Mouse (Mus musculus) liver, embryonic 16.5 days (tissue): ENCODE results near the gene Olfr56. TPM values are rescaled to one million over a fixed set of nuclear protein-coding genes. Genes with fewer than 3 reads are reported as not detected.

Experiments used
- ATAC-seq: fragments of 200-750 bp; cut with Nextera tagmentation; 2 replicates; pipeline ENCODE4 v1.8.0; 2017; ENCODE audit warnings: low read depth, mild to moderate bottlenecking, moderate number of reproducible peaks, moderate library complexity
- H3K27ac ChIP-seq: fragments of 300-500 bp; sonication (generic); 2 replicates; pipeline ENCODE4 v1.5.1; 2014; ENCODE audit warnings: mild to moderate bottlenecking, low read length
- H3K27me3 ChIP-seq: fragments of 300-500 bp; sonication (generic); 2 replicates; pipeline ENCODE4 v1.6.1; 2014; ENCODE audit warnings: low read depth, low read length, mixed read lengths; ENCODE audit not compliant: control insufficient read depth, insufficient read depth
- H3K36me3 ChIP-seq: fragments of 300-500 bp; sonication (generic); 2 replicates; pipeline ENCODE4 v1.6.1; 2014; ENCODE audit warnings: mild to moderate bottlenecking; ENCODE audit not compliant: control insufficient read depth, insufficient read depth
- H3K4me1 ChIP-seq: fragments of 300-500 bp; sonication (generic); 2 replicates; pipeline ENCODE4 v1.6.1; 2014; ENCODE audit warnings: low read depth, low read length, mixed read lengths; ENCODE audit not compliant: control insufficient read depth
- H3K4me2 ChIP-seq: fragments of 300-500 bp; sonication (generic); 2 replicates; pipeline ENCODE4 v1.6.1; 2014; ENCODE audit warnings: low read depth, low read length, mixed read lengths
- H3K4me3 ChIP-seq: fragments of 300-500 bp; sonication (generic); 2 replicates; pipeline ENCODE4 v1.5.1; 2014; ENCODE audit warnings: low read depth, mild to moderate bottlenecking, low read length
- H3K9ac ChIP-seq: fragments of 300-500 bp; sonication (generic); 2 replicates; pipeline ENCODE4 v1.6.1; 2014; ENCODE audit warnings: low read depth, low read length
- H3K9me3 ChIP-seq: fragments of 300-500 bp; sonication (generic); replicated peaks from 2 replicates; pipeline ENCODE4 v1.6.1; 2016; ENCODE audit warnings: low read length; ENCODE audit not compliant: control insufficient read depth
- WGBS: fragments of 180-500 bp; shearing (Covaris S2); extraction: QIAGEN DNeasy Blood & Tissue Kit; methylation state at CpG from one replicate; pipeline ENCODE4 v1.1.7; 2014; ENCODE audit not compliant: insufficient replicate concordance; 5-methylcytosine and 5-hydroxymethylcytosine counted together
- polyA plus RNA-seq: library from polyadenylated mRNA; unstranded; fragments of >200 nt; fragmentation: Nextera tagmentation; extraction: Ambion mirVana; gene quantifications from 2 replicates; pipeline ENCODE4 v1.2.1, GENCODE M21; 2015

The Olfr56 gene
- polyA plus RNA-seq, 1 experiment from 2014 or later: 0.07 TPM

DNA sequence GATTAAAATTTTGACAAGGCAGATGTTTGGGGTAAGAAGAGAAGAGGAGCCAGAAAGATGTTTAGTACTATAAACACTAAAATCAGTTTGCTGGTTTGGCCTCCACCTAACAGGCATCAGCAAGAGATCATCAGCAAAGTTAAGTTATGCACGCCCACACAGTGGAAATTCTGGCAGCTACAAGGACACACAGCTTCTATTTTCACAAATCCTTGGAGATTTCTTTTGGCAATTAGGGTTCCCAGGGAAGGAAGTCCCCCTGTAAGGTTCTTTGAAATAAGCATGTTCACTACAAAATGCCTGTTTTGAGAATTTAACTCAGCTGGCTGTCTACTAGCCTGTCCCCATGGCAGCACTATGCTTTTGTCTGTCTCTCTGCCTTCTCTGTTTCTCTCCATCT, 132.3 kb downstream of the Olfr56 start:
- H3K4me3 ChIP-seq: no peak overlapping the region
- no peaks in the 10 kb centered on the region for H3K9me3 ChIP-seq
- no peak overlapping the region for H3K4me2 ChIP-seq
- H3K27me3 ChIP-seq: no peaks in the 10 kb centered on the region
- no peak overlapping the region for H3K9ac ChIP-seq
- no peaks in the 10 kb centered on the region for H3K4me1 ChIP-seq
- H3K36me3 ChIP-seq: no peaks in the 10 kb centered on the region
- WGBS: 57% methylated on average over 1 of the region's 1 CpGs
- ATAC-seq: no peak
- H3K27ac ChIP-seq: no peak overlapping the region

GRCm38 (mm10) chr11:49112624-49113219, 134.0 kb downstream of the Olfr56 start:
- 64% methylated on average over 6 of the region's 6 CpGs for WGBS
- no peak overlapping the region for H3K9ac ChIP-seq
- H3K4me2 ChIP-seq: no peak overlapping the region
- H3K36me3 ChIP-seq: no peaks in the 10 kb centered on the region
- no peaks in the 10 kb centered on the region for H3K4me1 ChIP-seq
- no peaks in the 10 kb centered on the region for H3K9me3 ChIP-seq
- H3K27me3 ChIP-seq: no peaks in the 10 kb centered on the region
- H3K27ac ChIP-seq: no peak overlapping the region
- no peak for ATAC-seq
- no peak overlapping the region for H3K4me3 ChIP-seq

DNA sequence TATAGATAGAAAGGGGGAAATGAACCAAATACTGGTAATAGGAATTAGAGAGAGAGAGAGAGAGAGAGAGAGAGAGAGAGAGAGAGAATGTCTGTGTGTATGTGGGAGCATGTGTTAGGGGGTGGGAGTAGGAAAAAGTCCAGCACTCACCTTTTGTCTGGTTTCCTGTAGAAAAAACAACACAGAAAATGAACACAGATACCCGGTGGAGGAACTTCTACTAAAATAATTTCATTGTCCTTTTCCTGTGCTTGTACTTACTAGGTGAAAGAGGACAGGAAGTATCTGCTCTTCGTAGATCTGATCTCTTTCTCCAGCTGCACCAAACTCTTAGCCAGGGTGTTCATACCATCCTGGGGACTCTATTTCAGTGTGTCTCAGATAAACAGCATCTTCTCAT, 135.5 kb downstream of the Olfr56 start:
- H3K36me3 ChIP-seq: no peaks in the 10 kb centered on the region
- ATAC-seq: no peak
- no peak overlapping the region for H3K27ac ChIP-seq
- WGBS: 15% methylated on average over 2 of the region's 2 CpGs
- no peaks in the 10 kb centered on the region for H3K4me1 ChIP-seq
- no peak overlapping the region for H3K4me3 ChIP-seq
- H3K27me3 ChIP-seq: no peaks in the 10 kb centered on the region
- no peak overlapping the region for H3K4me2 ChIP-seq
- no peaks in the 10 kb centered on the region for H3K9me3 ChIP-seq
- H3K9ac ChIP-seq: no peak overlapping the region

- no peaks in the 10 kb centered on the region for H3K4me1 ChIP-seq
- ATAC-seq: no peak
- no peaks in the 10 kb centered on the region for H3K9me3 ChIP-seq
- H3K36me3 ChIP-seq: no peaks in the 10 kb centered on the region
- no peaks in the 10 kb centered on the region for H3K27me3 ChIP-seq
- no peak within 1 kb of the TSS for H3K27ac ChIP-seq
- H3K4me3 ChIP-seq: no peak within 1 kb of the TSS
- H3K9ac ChIP-seq: no peak within 1 kb of the TSS
- no peak within 1 kb of the TSS for H3K4me2 ChIP-seq
These were observed 136.1 kb downstream of the Olfr56 start, which contains the start of gene Olfr1396 for GRCm38 (mm10) chr11:49114774-49115173. Olfr1396 (minus strand) TSS chr11:49114874.

DNA sequence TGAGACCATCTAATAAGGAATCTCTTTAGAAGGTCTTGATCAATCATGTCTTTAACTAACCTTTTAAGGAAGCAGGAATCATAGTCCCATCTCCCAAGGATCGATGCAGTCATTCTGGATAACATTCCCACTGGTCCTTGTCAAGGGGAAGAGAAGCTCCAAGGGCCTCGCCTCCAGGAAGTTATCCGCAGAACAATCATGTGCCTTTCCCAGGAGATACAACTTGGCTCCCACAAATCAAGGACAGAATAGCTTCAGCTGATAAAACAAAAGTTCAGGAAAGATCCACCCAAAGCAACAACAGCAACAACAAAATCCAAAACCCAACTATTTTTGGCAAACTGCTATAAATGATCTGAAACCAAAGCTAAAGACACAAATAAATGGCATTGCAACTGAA, 140.9 kb downstream of the Olfr56 start:
- no peak for ATAC-seq
- WGBS: 59% methylated on average over 3 of the region's 3 CpGs
- Histone ChIP-seq H3K4me3 (no peak overlapping the region), H3K9me3 (no peaks in the 10 kb centered on the region), H3K27ac (no peak overlapping the region), H3K4me1 (no peaks in the 10 kb centered on the region), H3K36me3 (no peaks in the 10 kb centered on the region), H3K4me2 (no peak overlapping the region), H3K27me3 (no peaks in the 10 kb centered on the region), H3K9ac (no peak overlapping the region)

GRCm38 (mm10) chr11:49124169-49124568, 145.5 kb downstream of the Olfr56 start:
- Histone ChIP-seq H3K36me3 (no peaks in the 10 kb centered on the region), H3K4me3 (no peak overlapping the region), H3K4me2 (no peak overlapping the region), H3K9me3 (no peaks in the 10 kb centered on the region), H3K9ac (no peak overlapping the region), H3K4me1 (no peaks in the 10 kb centered on the region; the same call in 1 of the 2 replicates), H3K27ac (no peak overlapping the region), H3K27me3 (no peaks in the 10 kb centered on the region)
- 76% methylated on average over 2 of the region's 2 CpGs for WGBS
- peak; percentile 48 for ATAC-seq

DNA sequence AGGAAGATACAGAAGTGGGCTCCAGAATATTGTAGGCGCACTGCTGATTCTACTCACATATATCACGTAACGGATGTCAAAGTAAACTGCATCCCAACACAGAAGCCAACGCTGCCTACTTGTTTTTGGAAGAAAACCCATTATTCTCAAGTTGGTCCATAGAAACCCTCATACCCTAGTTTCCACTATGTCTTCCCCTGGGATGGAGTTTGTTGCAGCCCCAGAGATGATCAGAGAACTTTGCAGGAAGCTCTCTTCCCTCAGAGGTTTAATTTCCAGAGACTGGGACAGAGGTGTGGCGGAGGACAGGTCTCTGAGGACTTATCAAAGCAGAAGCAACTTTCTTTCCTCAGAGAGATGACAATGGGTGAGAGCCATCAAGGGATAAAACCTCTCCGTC, 163.3 kb downstream of the Olfr56 start, which contains the start of gene Olfr1395:
Gene Olfr1395, plus strand, starts transcription at position 301 of the 400 bp plus-strand sequence.
- Histone ChIP-seq H3K4me1 (no peaks in the 10 kb centered on the region), H3K36me3 (no peaks in the 10 kb centered on the region), H3K27me3 (no peaks in the 10 kb centered on the region), H3K9ac (no peak within 1 kb of the TSS), H3K4me2 (no peak within 1 kb of the TSS), H3K4me3 (no peak within 1 kb of the TSS), H3K27ac (no peak within 1 kb of the TSS), H3K9me3 (no peaks in the 10 kb centered on the region)
- ATAC-seq: no peak
- 68% methylated on average over 6 of the region's 6 CpGs for WGBS

DNA sequence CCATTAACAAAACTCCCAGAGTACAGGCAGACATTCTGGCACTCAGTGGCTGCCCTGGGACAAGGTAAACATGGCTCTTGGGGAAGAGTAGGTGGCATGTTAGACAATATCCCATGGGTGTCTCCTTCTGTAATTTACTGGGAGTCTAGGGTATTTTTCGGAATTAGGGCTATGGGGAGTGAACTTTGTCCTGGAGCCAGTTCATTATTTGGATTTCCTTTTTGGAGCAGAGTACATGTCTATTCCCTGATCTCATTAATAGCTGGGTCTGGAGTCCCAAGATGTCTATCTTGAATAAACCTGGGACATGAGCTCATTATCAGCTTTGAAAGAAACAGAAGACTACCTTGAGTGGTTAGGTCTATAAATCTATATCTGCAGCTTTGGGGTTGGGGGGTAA, 175.4 kb downstream of the Olfr56 start, which contains the start of gene Olfr1394:
Gene Olfr1394, plus strand, starts transcription at position 301 of the 400 bp plus-strand sequence.
- no peak within 1 kb of the TSS for H3K27ac ChIP-seq
- no peaks in the 10 kb centered on the region for H3K9me3 ChIP-seq
- no peaks in the 10 kb centered on the region for H3K27me3 ChIP-seq
- H3K4me2 ChIP-seq: no peak within 1 kb of the TSS
- H3K4me1 ChIP-seq: no peaks in the 10 kb centered on the region
- WGBS: 65% methylated on average over 1 of the region's 1 CpGs
- H3K4me3 ChIP-seq: no peak within 1 kb of the TSS
- H3K36me3 ChIP-seq: no peaks in the 10 kb centered on the region
- no peak within 1 kb of the TSS for H3K9ac ChIP-seq
- no peak for ATAC-seq

GRCm38 (mm10) chr11:49156821-49157814, 178.4 kb downstream of the Olfr56 start:
- Histone ChIP-seq H3K27me3 (no peaks in the 10 kb centered on the region), H3K4me3 (no peak overlapping the region), H3K4me1 (no peaks in the 10 kb centered on the region), H3K9ac (no peak overlapping the region), H3K36me3 (no peaks in the 10 kb centered on the region), H3K9me3 (no peaks in the 10 kb centered on the region), H3K27ac (no peak overlapping the region), H3K4me2 (no peak overlapping the region)
- WGBS: 68% methylated on average over 2 of the region's 2 CpGs
- ATAC-seq: no peak
